Mouse (Mus musculus): ENCODE data around the gene Samd4b. TPM values are rescaled to one million over a fixed set of nuclear protein-coding genes. Genes with fewer than 3 reads are reported as not detected.

The Samd4b gene
- polyA plus RNA-seq, 1 experiment from 2014 or later, result 35.6 TPM

DNA sequence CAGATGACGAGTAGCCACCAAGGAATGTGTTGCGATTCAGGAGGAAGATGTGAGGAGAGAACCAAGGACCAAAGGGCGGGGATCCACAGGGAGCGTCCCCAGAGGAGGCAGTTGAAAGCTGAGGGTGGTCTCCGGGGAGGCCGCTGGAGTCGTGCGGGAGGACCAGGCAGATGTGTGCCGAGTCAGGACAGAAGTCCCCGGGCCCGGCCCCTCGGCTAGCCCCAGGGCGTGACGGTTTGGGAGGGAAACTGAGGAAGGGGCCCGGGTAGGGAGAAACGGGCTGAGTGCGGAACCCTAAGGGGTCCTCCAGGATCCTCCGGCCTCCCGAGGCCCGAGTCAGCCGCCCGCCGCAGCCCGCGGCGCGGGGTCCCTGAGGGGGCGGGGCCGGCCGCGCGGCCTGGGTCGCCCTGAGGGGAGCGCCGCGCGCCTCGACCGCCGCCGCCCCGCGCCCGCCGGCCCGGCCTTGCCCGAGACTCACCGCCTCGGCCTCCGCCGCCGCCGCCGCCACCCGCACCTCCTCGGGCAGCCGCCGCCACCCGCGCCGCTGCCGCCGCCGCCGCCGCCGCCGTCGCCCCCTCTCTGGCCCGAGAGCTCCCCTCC, 162.2 kb downstream of the Samd4b start:
- H3K9me3 ChIP-seq (replicated peaks), result no peaks in the 10 kb centered on the region
- peak; percentile 62 for ATAC-seq (ENCODE audit: low FRiP score)
- peak overlapping the region; percentile 96 for H3K9ac ChIP-seq
- H3K27ac ChIP-seq, result peak overlapping the region; percentile 67
- WGBS, result under 1% methylated on average over 28 of the region's 70 CpGs
- H3K27me3 ChIP-seq, result no peaks in the 10 kb centered on the region
- peak overlapping the region; percentile 90 for H3K4me2 ChIP-seq (replicated peaks)
- peak overlapping the region; percentile 93 for H3K4me3 ChIP-seq
- H3K36me3 ChIP-seq, result no peaks in the 10 kb centered on the region; the same call in none of the 2 replicates
- H3K4me1 ChIP-seq, result peaks cover 28% of the 10 kb centered on the region

GRCm38 (mm10) chr7:28432252-28432651, 165.7 kb downstream of the Samd4b start:
- H3K27ac ChIP-seq, result no peak overlapping the region
- H3K4me3 ChIP-seq, result no peak overlapping the region
- WGBS, result 88% methylated on average over 2 of the region's 2 CpGs
- no peaks in the 10 kb centered on the region for H3K9me3 ChIP-seq (replicated peaks)
- H3K36me3 ChIP-seq, result peaks cover 4% of the 10 kb centered on the region
- no peak overlapping the region for H3K4me2 ChIP-seq (replicated peaks)
- no peak overlapping the region for H3K9ac ChIP-seq
- peaks cover 28% of the 10 kb centered on the region for H3K4me1 ChIP-seq
- no peak for ATAC-seq (ENCODE audit: low FRiP score)
- H3K27me3 ChIP-seq, result no peaks in the 10 kb centered on the region

DNA sequence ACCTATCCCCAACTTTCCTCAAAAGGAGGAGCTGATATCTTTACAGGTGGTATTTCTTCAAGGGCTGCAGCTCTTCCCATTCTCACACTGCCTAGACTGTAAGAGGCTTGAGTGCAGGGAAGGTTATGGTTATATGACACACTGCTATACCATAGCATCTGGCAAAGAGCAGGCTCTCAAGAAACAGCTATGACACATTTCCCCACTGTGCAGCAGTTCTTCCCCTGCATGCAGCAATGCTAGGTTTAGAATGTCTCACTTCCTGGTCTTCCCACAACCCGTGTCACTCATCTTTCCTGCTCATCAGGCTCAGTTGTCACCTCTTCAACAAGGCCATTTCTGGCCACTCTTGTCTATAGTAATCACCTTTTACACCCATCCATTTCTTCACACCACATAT, 167.4 kb downstream of the Samd4b start:
- no peaks in the 10 kb centered on the region for H3K9me3 ChIP-seq (replicated peaks)
- H3K4me2 ChIP-seq (replicated peaks), result no peak overlapping the region
- H3K4me1 ChIP-seq, result peaks cover 28% of the 10 kb centered on the region
- no peak overlapping the region for H3K27ac ChIP-seq
- H3K9ac ChIP-seq, result no peak overlapping the region
- no peaks in the 10 kb centered on the region for H3K27me3 ChIP-seq
- peaks cover 4% of the 10 kb centered on the region for H3K36me3 ChIP-seq
- 77% methylated on average over 1 of the region's 1 CpGs for WGBS
- no peak for ATAC-seq (ENCODE audit: low FRiP score)
- no peak overlapping the region for H3K4me3 ChIP-seq

- Histone ChIP-seq H3K9me3 (replicated peaks) (no peaks in the 10 kb centered on the region), H3K4me3 (no peak overlapping the region), H3K4me2 (replicated peaks) (no peak overlapping the region), H3K27me3 (no peaks in the 10 kb centered on the region), H3K27ac (no peak overlapping the region), H3K4me1 (0 out of 2 replicates have a peak, but pooled peaks cover 3% of the 10 kb centered on the region), H3K36me3 (peaks cover 20% of the 10 kb centered on the region), H3K9ac (no peak overlapping the region)
- ATAC-seq (ENCODE audit: low FRiP score), result no peak
Observed at GRCm38 (mm10) chr7:28427738-28428137, 170.2 kb downstream of the Samd4b start.

GRCm38 (mm10) chr7:28423018-28423417, 174.9 kb downstream of the Samd4b start:
- Histone ChIP-seq H3K36me3 (peaks cover 58% of the 10 kb centered on the region), H3K4me3 (no peak overlapping the region), H3K4me1 (no peaks in the 10 kb centered on the region), H3K9ac (no peak overlapping the region), H3K4me2 (replicated peaks) (no peak overlapping the region), H3K27me3 (no peaks in the 10 kb centered on the region), H3K27ac (no peak overlapping the region), H3K9me3 (replicated peaks) (no peaks in the 10 kb centered on the region)
- no peak for ATAC-seq (ENCODE audit: low FRiP score)
- 92% methylated on average over 1 of the region's 1 CpGs for WGBS

GRCm38 (mm10) chr7:28419416-28419815, 178.5 kb downstream of the Samd4b start:
- WGBS, result 96% methylated on average over 2 of the region's 2 CpGs
- H3K9me3 ChIP-seq (replicated peaks), result no peaks in the 10 kb centered on the region
- H3K36me3 ChIP-seq, result peaks cover 82% of the 10 kb centered on the region

DNA sequence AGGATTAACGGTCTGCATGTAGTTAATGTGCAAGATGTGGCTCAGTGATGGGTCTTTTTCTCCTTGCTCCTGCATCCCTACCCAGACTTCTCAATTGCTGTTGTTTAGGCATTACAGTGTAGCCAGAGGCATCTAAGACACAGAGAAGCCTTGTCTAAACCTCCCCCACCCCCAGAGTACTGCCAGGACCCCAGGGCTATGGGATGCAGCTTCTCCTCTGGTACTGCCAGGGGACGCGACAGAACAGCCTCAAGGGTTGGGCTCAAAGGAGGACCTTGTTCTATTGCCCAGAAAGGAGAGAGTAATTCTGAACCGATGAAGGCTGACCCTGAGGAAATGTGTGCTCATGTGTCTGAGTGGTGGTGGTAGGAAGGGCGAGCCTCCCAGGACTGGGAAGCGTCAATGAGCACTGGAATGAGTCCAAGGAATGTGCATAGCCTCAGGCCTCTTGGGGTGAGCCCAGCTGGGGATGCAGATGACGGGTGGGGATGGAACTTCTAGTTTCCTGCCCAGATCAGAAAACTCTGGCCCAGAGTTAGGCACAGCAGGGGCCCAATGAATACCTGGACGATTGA, 179.8 kb downstream of the Samd4b start:
- Histone ChIP-seq H3K9me3 (replicated peaks) (no peaks in the 10 kb centered on the region), H3K4me1 (no peaks in the 10 kb centered on the region), H3K27me3 (no peaks in the 10 kb centered on the region), H3K4me3 (no peak overlapping the region), H3K27ac (no peak overlapping the region), H3K36me3 (peaks cover 83% of the 10 kb centered on the region), H3K9ac (no peak overlapping the region), H3K4me2 (replicated peaks) (no peak overlapping the region)
- WGBS, result 90% methylated on average over 8 of the region's 8 CpGs
- ATAC-seq (ENCODE audit: low FRiP score), result no peak

More at GRCm38 (mm10) chr7:28419416-28419815, 178.5 kb downstream of the Samd4b start:
- ATAC-seq (ENCODE audit: low FRiP score), result no peak
- H3K27ac ChIP-seq, result no peak overlapping the region
- H3K9ac ChIP-seq, result no peak overlapping the region
- no peak overlapping the region for H3K4me2 ChIP-seq (replicated peaks)
- H3K4me1 ChIP-seq, result no peaks in the 10 kb centered on the region
- no peak overlapping the region for H3K4me3 ChIP-seq
- no peaks in the 10 kb centered on the region for H3K27me3 ChIP-seq

DNA sequence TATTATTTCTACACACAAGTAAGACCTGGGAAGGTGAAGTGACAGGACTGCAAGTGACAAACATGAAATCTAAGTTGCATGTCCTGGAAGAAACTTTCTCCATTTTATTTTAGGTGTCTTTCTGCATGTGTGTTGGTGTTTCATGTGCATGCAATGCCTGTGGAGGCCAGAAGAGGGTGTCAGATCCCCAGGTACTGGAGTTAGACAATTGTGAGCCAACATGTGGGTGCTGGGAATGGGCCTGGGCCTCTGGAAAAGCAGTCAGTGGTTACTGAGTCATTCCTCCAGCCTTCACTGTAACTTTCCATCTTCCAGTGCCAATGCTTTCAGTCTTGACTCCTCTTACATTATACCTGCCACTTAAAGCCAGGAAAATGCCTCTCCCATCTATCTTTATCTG, 180.6 kb downstream of the Samd4b start:
- Histone ChIP-seq H3K27me3 (no peaks in the 10 kb centered on the region), H3K4me1 (no peaks in the 10 kb centered on the region), H3K4me2 (replicated peaks) (no peak overlapping the region), H3K36me3 (peaks cover 83% of the 10 kb centered on the region), H3K4me3 (no peak overlapping the region), H3K9ac (no peak overlapping the region), H3K9me3 (replicated peaks) (no peaks in the 10 kb centered on the region), H3K27ac (no peak overlapping the region)
- no peak for ATAC-seq (ENCODE audit: low FRiP score)

GRCm38 (mm10) chr7:28412826-28413225, 185.1 kb downstream of the Samd4b start:
- Histone ChIP-seq H3K4me2 (replicated peaks) (no peak overlapping the region), H3K9ac (no peak overlapping the region), H3K27me3 (no peaks in the 10 kb centered on the region), H3K4me1 (no peaks in the 10 kb centered on the region), H3K4me3 (no peak overlapping the region), H3K9me3 (replicated peaks) (no peaks in the 10 kb centered on the region), H3K36me3 (peaks cover 82% of the 10 kb centered on the region), H3K27ac (no peak overlapping the region)
- no peak for ATAC-seq (ENCODE audit: low FRiP score)
- 89% methylated on average over 4 of the region's 4 CpGs for WGBS

GRCm38 (mm10) chr7:28410841-28411475, 187.0 kb downstream of the Samd4b start:
- no peaks in the 10 kb centered on the region for H3K27me3 ChIP-seq
- H3K27ac ChIP-seq, result no peak overlapping the region
- no peak overlapping the region for H3K4me2 ChIP-seq (replicated peaks)
- ATAC-seq (ENCODE audit: low FRiP score), result no peak
- no peaks in the 10 kb centered on the region for H3K4me1 ChIP-seq
- no peak overlapping the region for H3K9ac ChIP-seq
- peaks cover 87% of the 10 kb centered on the region for H3K36me3 ChIP-seq
- 86% methylated on average over 3 of the region's 3 CpGs for WGBS
- H3K4me3 ChIP-seq, result no peak overlapping the region
- no peaks in the 10 kb centered on the region for H3K9me3 ChIP-seq (replicated peaks)

- Histone ChIP-seq H3K4me2 (replicated peaks) (no peak overlapping the region), H3K36me3 (peaks cover 89% of the 10 kb centered on the region), H3K4me1 (no peaks in the 10 kb centered on the region), H3K4me3 (no peak overlapping the region), H3K9ac (no peak overlapping the region), H3K27ac (no peak overlapping the region), H3K9me3 (replicated peaks) (no peaks in the 10 kb centered on the region), H3K27me3 (no peaks in the 10 kb centered on the region)
- 86% methylated on average over 3 of the region's 3 CpGs for WGBS
- no peak for ATAC-seq (ENCODE audit: low FRiP score)
Observed at GRCm38 (mm10) chr7:28401942-28402341, 196.0 kb downstream of the Samd4b start.

- peaks cover 89% of the 10 kb centered on the region for H3K36me3 ChIP-seq
- no peak overlapping the region for H3K4me2 ChIP-seq (replicated peaks)
- H3K4me1 ChIP-seq, result no peaks in the 10 kb centered on the region
- no peak for ATAC-seq (ENCODE audit: low FRiP score)
- no peak overlapping the region for H3K4me3 ChIP-seq
- no peak overlapping the region for H3K27ac ChIP-seq
- WGBS, result 100% methylated on average over 1 of the region's 1 CpGs
- no peaks in the 10 kb centered on the region for H3K9me3 ChIP-seq (replicated peaks)
- H3K9ac ChIP-seq, result no peak overlapping the region
- H3K27me3 ChIP-seq, result no peaks in the 10 kb centered on the region
Observed at GRCm38 (mm10) chr7:28401030-28401429, 196.9 kb downstream of the Samd4b start.

All from hindbrain, embryonic 12.5 days (tissue).